Mouse (Mus musculus) C2C12 (cell line): Measurements from ENCODE around the gene Slc2a12.

Experiments used
- CTCF ChIP-seq: IDR thresholded peaks from one replicate; pipeline ENCODE4 v1.5.1; 2011; ENCODE audit not compliant: control insufficient read depth, insufficient read depth, insufficient read length
- FOSL1 ChIP-seq: IDR thresholded peaks from one replicate; pipeline ENCODE4 v1.8.0; 2011; ENCODE audit warnings: mild to moderate bottlenecking, low read length; ENCODE audit not compliant: poor library complexity, insufficient read depth, severe bottlenecking
- MYOD1 ChIP-seq: IDR thresholded peaks from one replicate; pipeline ENCODE4 v1.6.1; 2011; ENCODE audit warnings: low read depth; ENCODE audit not compliant: control insufficient read depth, insufficient read length
- MYOG ChIP-seq: IDR thresholded peaks from one replicate; pipeline ENCODE4 v1.6.1; 2011; ENCODE audit not compliant: control insufficient read depth, insufficient read length; ENCODE audit errors: extremely low read depth
- USF1 ChIP-seq: IDR thresholded peaks from one replicate; pipeline ENCODE4 v1.6.1; 2011; ENCODE audit warnings: low read depth, mild to moderate bottlenecking, control low read depth, moderate library complexity

DNA sequence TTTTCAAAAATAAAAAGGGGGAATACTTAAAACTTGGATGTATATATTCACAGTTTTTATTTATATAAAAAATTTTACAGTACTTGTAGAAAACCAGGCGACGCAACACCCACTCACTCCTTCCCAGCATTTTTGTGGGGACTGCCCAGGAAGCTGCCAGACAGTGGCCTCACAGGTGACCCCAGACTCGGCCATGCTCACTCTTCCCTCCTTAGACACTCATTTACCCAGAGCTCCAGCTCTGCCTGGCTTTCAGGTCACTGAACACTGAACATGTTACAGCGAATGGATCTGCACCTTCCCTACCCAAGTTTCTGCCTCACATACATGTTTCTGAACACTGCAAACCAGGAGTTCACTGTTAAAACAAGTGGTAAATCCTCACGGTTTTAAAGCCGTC is 59.0 kb downstream of the Slc2a12 start:
- TF ChIP-seq USF1 (no peak), FOSL1 (no peak), CTCF (no peak), MYOD1 (no peak), MYOG (no peak)
